ENCODE assay signal across 10 mouse cellular contexts in genomic region chr3:138222952-138223351, GRCm38 (mm10). TPM values are rescaled to one million over a fixed set of nuclear protein-coding genes. Genes with fewer than 3 reads are reported as not detected.
DNase-seq lines count a peak whose midpoint lies in the region; ATAC-seq and TF ChIP-seq lines count a peak whose summit lies in the region.
"Had no signal": no experiment of that assay in that cellular context is flagged by ENCODE, and none has a peak within 500 bp of the region (broad histone marks: within the 10 kb centered on the region; RNA-seq: fewer than 3 reads in every experiment).

No protein-coding gene starts in this region.

- H3K9me3 ChIP-seq in forebrain, embryonic 16.5 days (ENCODE audit: control insufficient read depth, low read length): no peaks in the 10 kb centered on the region
- no peaks in the 10 kb centered on the region for H3K9me3 ChIP-seq in intestine, embryonic 15.5 days
- no peaks in the 10 kb centered on the region for H3K9me3 ChIP-seq in midbrain, embryonic 13.5 days
- H3K9me3 ChIP-seq: embryonic facial prominence, embryonic 13.5 days had no signal

- peak; percentile 54; the same call in 1 of the 2 replicates for ATAC-seq in forebrain, embryonic 16.5 days
- ATAC-seq in intestine, embryonic 15.5 days: peak; percentile 77
- ATAC-seq in midbrain, embryonic 13.5 days: peak; percentile 83

- H3K36me3 ChIP-seq in spleen, adult 2 months (ENCODE audit: control insufficient read depth, insufficient read depth, low read length): no peaks in the 10 kb centered on the region
- H3K36me3 ChIP-seq in forebrain, embryonic 16.5 days (ENCODE audit: control insufficient read depth, insufficient read depth): no peaks in the 10 kb centered on the region
- no peaks in the 10 kb centered on the region for H3K36me3 ChIP-seq in intestine, embryonic 15.5 days
- no peaks in the 10 kb centered on the region for H3K36me3 ChIP-seq in midbrain, embryonic 13.5 days
- H3K36me3 ChIP-seq: embryonic facial prominence, embryonic 13.5 days had no signal

- H3K27ac ChIP-seq in spleen, adult 2 months (ENCODE audit: insufficient read depth, low read length): no peak overlapping the region
- no peak overlapping the region for H3K27ac ChIP-seq in forebrain, embryonic 16.5 days (ENCODE audit: low read length)
- H3K27ac ChIP-seq in intestine, embryonic 15.5 days: no peak overlapping the region
- H3K27ac ChIP-seq in midbrain, embryonic 13.5 days: no peak overlapping the region
- H3K27ac ChIP-seq: embryonic facial prominence, embryonic 13.5 days had no signal

- H3K4me1 ChIP-seq in spleen, adult 2 months (ENCODE audit: control insufficient read depth, insufficient read depth, insufficient read length): no peaks in the 10 kb centered on the region
- no peaks in the 10 kb centered on the region for H3K4me1 ChIP-seq in forebrain, embryonic 16.5 days (replicated peaks; ENCODE audit: control insufficient read depth, insufficient read depth, low read length)
- no peaks in the 10 kb centered on the region for H3K4me1 ChIP-seq in intestine, embryonic 15.5 days (replicated peaks)
- no peaks in the 10 kb centered on the region for H3K4me1 ChIP-seq in midbrain, embryonic 13.5 days (replicated peaks)

- H3K4me3 ChIP-seq in spleen, adult 2 months (ENCODE audit: extremely low read depth, insufficient read depth, insufficient read length): no peak overlapping the region
- no peak overlapping the region for H3K4me3 ChIP-seq in forebrain, embryonic 16.5 days (replicated peaks; ENCODE audit: low read length)
- H3K4me3 ChIP-seq in intestine, embryonic 15.5 days (replicated peaks): no peak overlapping the region
- H3K4me3 ChIP-seq in midbrain, embryonic 13.5 days (replicated peaks): no peak overlapping the region
- H3K4me3 ChIP-seq: embryonic facial prominence, embryonic 13.5 days; myocyte had no signal

- H3K27me3 ChIP-seq in spleen, adult 2 months (ENCODE audit: control insufficient read depth, insufficient read depth, low read length): no peaks in the 10 kb centered on the region
- no peaks in the 10 kb centered on the region for H3K27me3 ChIP-seq in forebrain, embryonic 16.5 days (replicated peaks; ENCODE audit: control insufficient read depth, insufficient read depth, low read length)
- no peaks in the 10 kb centered on the region for H3K27me3 ChIP-seq in intestine, embryonic 15.5 days (replicated peaks)
- no peaks in the 10 kb centered on the region for H3K27me3 ChIP-seq in midbrain, embryonic 13.5 days
- H3K27me3 ChIP-seq: embryonic facial prominence, embryonic 13.5 days had no signal

- H3K9ac ChIP-seq in forebrain, embryonic 16.5 days (replicated peaks; ENCODE audit: low read depth, low read length): no peak overlapping the region
- no peak overlapping the region for H3K9ac ChIP-seq in intestine, embryonic 15.5 days
- no peak overlapping the region for H3K9ac ChIP-seq in midbrain, embryonic 13.5 days (replicated peaks)
- H3K9ac ChIP-seq: embryonic facial prominence, embryonic 13.5 days had no signal

- TF ChIP-seq CTCF in spleen, adult 2 months (IDR thresholded peaks at IDR 0.05; ENCODE audit: extremely low read depth, insufficient read depth, insufficient read length, insufficient replicate concordance): peak; percentile 40; the same call in 1 of the 2 replicates

- no peak overlapping the region for H3K4me2 ChIP-seq in forebrain, embryonic 16.5 days (ENCODE audit: low read length)
- no peak overlapping the region for H3K4me2 ChIP-seq in intestine, embryonic 15.5 days (replicated peaks)
- H3K4me2 ChIP-seq in midbrain, embryonic 13.5 days (replicated peaks): no peak overlapping the region
- H3K4me2 ChIP-seq: embryonic facial prominence, embryonic 13.5 days had no signal

- peak; percentile 19 to 50 for DNase-seq in spleen, adult 2 months (ENCODE audit: low read depth in 1 of 2, low spot score in 2 of 2)
- no peak for DNase-seq in spleen, adult 12 weeks (ENCODE audit: low spot score)
- peak; percentile 28 for DNase-seq in c-Kit-positive CD71-positive TER-119-negative erythroid progenitor cells, embryonic 14.5 days (ENCODE audit: low read depth)
- DNase-seq in left cerebral cortex, postnatal 4 days: peak; percentile 64
- peak; percentile 77 for DNase-seq in testis, postnatal 10 days (ENCODE audit: low spot score)

- WGBS in spleen, adult 2 months: 46% methylated on average over 5 of the region's 5 CpGs
- 60% methylated on average over 5 of the region's 5 CpGs for WGBS in forebrain, embryonic 16.5 days
- WGBS in intestine, embryonic 15.5 days: 56% methylated on average over 5 of the region's 5 CpGs
- WGBS in midbrain, embryonic 13.5 days: 56% methylated on average over 5 of the region's 5 CpGs

- intact Hi-C loops in left cerebral cortex, postnatal 4 days (cut with DNase I): no loop called here

- TF ChIP-seq POLR2A in spleen, adult 2 months (IDR thresholded peaks at IDR 0.05; ENCODE audit: low read depth, low read length): no peak

RNA-seq across cellular contexts. Expression of gene Adh7, which starts 5.4 kb away (rescaled TPM):
- not detected in 2 replicates for polyA plus RNA-seq in spleen, adult 2 months (2012; rRNA removed)
- polyA plus RNA-seq in forebrain, embryonic 16.5 days (2015; fragmentation: Nextera tagmentation; extraction: Ambion mirVana): 0.53 and 1.4 TPM in 2 replicates
- polyA plus RNA-seq in intestine, embryonic 15.5 days (2015; fragmentation: Nextera tagmentation; extraction: Ambion mirVana): 0.21 and 0.30 TPM in 2 replicates
- under 1 TPM in 1 of 2 experiments, not detected in 1; 0.85 TPM for total RNA-seq in left cerebral cortex, postnatal 4 days (2021)
- polyA plus RNA-seq in midbrain, embryonic 13.5 days (2015; fragmentation: Nextera tagmentation; extraction: Ambion mirVana): 0.46 and 0.66 TPM in 2 replicates

RNA-seq across cellular contexts. Expression of gene 4930579F01Rik, which starts 29.3 kb away (rescaled TPM):
- polyA plus RNA-seq in spleen, adult 2 months (2012; rRNA removed): not detected in 2 replicates
- not detected in 2 replicates for polyA plus RNA-seq in forebrain, embryonic 16.5 days (2015; fragmentation: Nextera tagmentation; extraction: Ambion mirVana)
- polyA plus RNA-seq in intestine, embryonic 15.5 days (2015; fragmentation: Nextera tagmentation; extraction: Ambion mirVana): 0.20 TPM in 1 of 2 replicates, not detected in the other
- total RNA-seq in left cerebral cortex, postnatal 4 days (2021): not detected
- not detected in 2 replicates for polyA plus RNA-seq in midbrain, embryonic 13.5 days (2015; fragmentation: Nextera tagmentation; extraction: Ambion mirVana)
- polyA plus RNA-seq: myocyte had no signal

RNA-seq across cellular contexts. Expression of gene Adh1, which starts 37.8 kb away (rescaled TPM):
- 1.8 and 1.9 TPM in 2 replicates for polyA plus RNA-seq in spleen, adult 2 months (2012; rRNA removed)
- 0.28 and 2.1 TPM in 2 replicates for polyA plus RNA-seq in forebrain, embryonic 16.5 days (2015; fragmentation: Nextera tagmentation; extraction: Ambion mirVana)
- polyA plus RNA-seq in intestine, embryonic 15.5 days (2015; fragmentation: Nextera tagmentation; extraction: Ambion mirVana): 396 and 436 TPM in 2 replicates
- total RNA-seq in left cerebral cortex, postnatal 4 days (2021): 1 to 10 TPM; 2.0 to 2.3 TPM
- polyA plus RNA-seq in midbrain, embryonic 13.5 days (2015; fragmentation: Nextera tagmentation; extraction: Ambion mirVana): 0.81 and 0.97 TPM in 2 replicates
- polyA plus RNA-seq: myocyte had no signal

Comparison
In these comparisons a context has a peak if more than half of its experiments do, and no peak if none do; other contexts are left out.
1. RNA of gene Adh1, which starts 37.8 kb away (polyA plus RNA-seq): 396 to 436 TPM in intestine, embryonic 15.5 days; 1.8 to 1.9 TPM in spleen, adult 2 months, 0.81 to 0.97 TPM in midbrain, embryonic 13.5 days and 0.28 to 2.1 TPM in forebrain, embryonic 16.5 days; every median in the first group is over 100 times any median in the second.
2. Peak in every context shown above with its lines, with median percentiles within 50 percentile points of each other: ATAC-seq.